Mouse (Mus musculus): ENCODE measurements around the gene Bfsp2.

Bfsp2 gene

GRCm38 (mm10) chr9:103480044-103480576 lies at the start of gene Bfsp2:
Gene Bfsp2 (minus strand): TSS chr9:103480420.
- no peak for DNase-seq (ENCODE audit: low spot score)

GRCm38 (mm10) chr9:103525041-103525537 lies 44.9 kb upstream of the Bfsp2 start:
- DNase-seq (ENCODE audit: low spot score): no peak

DNA sequence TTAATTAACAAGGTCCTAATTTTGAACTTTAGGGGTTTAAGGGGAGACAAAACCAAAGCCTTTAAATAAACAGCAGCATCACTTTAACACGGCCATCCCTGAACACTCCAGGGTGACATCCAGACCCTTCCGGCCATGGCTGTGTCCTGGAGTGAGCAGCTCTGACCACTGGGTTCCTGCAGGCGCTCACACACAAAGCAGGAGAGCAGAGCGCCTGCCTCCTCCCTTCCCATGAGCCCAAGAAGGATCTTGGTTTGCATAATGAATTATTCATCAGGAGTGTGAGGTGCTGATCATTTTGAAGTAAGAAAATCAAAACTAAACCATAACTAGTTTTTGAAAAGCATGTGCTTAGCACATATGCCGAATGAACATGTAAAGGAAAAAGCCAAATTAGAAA lies 44.4 kb upstream of the Bfsp2 start:
- DNase-seq (ENCODE audit: low spot score): no peak

DNA sequence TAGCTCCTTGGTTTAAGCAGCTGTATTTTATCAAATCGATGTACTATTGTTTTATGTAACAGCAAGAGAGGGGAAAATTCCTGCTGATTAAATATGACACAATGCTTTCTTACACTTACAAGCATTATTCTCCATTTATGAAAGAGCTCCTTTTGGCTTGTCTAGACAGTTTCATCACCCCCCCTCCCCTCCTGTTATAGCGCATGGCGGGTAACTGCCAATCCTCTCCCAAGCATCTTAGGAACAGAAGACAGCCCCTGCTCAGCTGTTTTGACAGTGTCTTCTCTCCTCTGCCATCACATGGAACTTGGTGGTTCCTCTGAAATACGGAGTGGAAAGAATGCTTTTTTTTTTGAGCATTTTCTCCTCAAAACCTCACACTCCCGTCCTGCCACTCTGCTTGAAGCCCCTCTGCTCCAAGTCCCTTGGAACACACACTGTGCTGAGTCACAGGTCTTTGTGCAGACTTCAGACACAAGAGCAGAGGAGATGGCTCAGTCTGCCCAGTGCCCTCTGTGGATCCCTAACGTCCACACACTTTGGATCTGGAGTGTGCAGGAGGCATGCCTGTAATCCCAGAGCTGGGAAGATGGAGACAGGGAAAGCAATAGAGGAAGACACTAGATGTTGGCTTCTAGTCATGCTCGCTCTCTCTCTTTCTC lies 43.7 kb upstream of the Bfsp2 start:
- DNase-seq (ENCODE audit: low spot score): no peak

DNA sequence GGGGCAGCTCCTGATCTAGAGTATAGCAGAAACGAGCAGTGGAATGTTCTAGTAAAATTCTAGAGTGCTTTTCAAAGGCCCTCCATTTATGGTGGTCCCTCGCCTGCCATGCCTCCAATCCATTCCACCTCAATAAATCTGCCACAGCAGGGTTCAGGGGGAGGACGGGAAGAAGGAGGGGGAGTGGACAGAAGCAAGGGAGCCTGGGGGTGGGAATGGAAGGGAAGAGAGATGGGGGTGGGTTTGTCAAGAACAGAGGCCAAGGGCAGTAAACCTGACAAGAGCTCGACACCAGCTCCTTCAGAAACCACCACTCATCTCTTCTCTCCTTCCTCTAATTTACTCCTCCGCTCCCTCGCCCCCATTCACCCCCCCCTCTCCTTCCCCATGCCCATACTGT lies 42.8 kb upstream of the Bfsp2 start:
- no peak for DNase-seq (ENCODE audit: low spot score)

- no peak for DNase-seq (ENCODE audit: low spot score)
Observed at GRCm38 (mm10) chr9:103513884-103514283, 33.7 kb upstream of the Bfsp2 start.

- no peak for DNase-seq (ENCODE audit: low spot score)
Observed at GRCm38 (mm10) chr9:103512257-103512656, 32.0 kb upstream of the Bfsp2 start.

- no peak for DNase-seq (ENCODE audit: low spot score)
Observed at GRCm38 (mm10) chr9:103506968-103507584, 26.9 kb upstream of the Bfsp2 start.

- no peak for DNase-seq (ENCODE audit: low spot score)
Observed at GRCm38 (mm10) chr9:103505067-103505466, 24.8 kb upstream of the Bfsp2 start.

- no peak for DNase-seq (ENCODE audit: low spot score)
Observed at GRCm38 (mm10) chr9:103504646-103505045, 24.4 kb upstream of the Bfsp2 start.

GRCm38 (mm10) chr9:103503586-103504298 lies 23.5 kb upstream of the Bfsp2 start:
- DNase-seq (ENCODE audit: low spot score): no peak

DNA sequence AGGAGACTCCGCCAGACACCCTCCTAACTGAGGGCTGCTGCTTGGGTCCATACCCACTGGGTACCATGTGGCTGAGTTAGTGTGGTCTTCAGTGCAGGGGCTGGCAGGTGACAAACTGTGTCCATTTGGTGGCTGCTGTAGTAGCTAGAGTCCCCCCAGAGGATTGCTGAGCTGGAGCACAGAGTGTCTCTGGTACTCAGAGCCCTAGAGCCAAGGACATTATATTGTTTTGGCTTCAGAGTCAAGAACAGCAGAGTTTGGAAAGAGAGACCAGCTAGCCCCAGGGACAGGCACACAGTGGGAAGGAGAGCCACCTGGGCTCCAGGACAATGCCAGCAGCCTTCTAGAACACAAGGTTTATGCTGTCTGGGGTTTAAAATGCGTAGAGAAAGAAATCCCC lies 22.4 kb upstream of the Bfsp2 start:
- DNase-seq (ENCODE audit: low spot score): no peak

GRCm38 (mm10) chr9:103501861-103502364 lies 21.7 kb upstream of the Bfsp2 start:
- no peak for DNase-seq (ENCODE audit: low spot score)

- DNase-seq (ENCODE audit: low spot score): no peak
Observed at GRCm38 (mm10) chr9:103499366-103499765, 19.1 kb upstream of the Bfsp2 start.

DNA sequence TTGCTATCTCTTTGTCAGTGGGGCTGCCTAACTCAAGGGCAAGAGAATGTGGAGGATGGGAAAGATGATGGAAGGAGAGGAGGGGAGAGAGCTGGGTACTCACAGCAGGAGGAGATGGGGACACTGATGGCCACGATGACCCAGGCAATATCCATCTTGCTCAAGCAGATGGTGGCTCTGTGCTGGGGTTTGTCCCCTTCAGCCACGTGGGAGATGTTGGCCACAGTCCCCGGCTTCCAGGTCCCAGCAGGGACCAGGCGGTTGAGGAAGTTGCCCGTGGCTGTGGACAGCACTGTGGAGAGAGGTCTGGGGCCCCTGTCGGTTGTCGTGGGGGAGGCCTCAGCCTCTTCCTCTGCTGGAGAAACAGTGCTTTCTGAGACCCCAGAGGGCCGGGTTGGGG lies 18.5 kb upstream of the Bfsp2 start:
- no peak for DNase-seq (ENCODE audit: low spot score)

DNA sequence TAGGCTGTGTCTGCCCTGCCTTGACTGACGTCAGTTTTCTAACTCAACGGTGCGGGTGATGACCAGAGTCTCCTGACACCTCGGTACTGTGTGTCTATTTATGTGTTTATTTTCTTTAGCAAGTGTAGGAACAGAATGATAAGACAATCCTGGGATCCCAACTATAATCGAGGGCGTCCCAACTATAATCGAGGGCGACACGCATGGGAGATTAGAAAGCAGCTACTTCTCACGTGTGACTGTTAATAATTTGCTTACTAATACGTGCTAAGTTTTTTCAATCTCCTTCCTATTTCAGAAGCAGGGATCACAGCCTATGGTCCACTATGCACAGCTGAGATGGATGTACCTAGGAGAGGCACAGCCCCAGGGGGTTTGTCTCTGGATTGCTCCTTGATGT lies 15.2 kb upstream of the Bfsp2 start:
- DNase-seq (ENCODE audit: low spot score): no peak

DNA sequence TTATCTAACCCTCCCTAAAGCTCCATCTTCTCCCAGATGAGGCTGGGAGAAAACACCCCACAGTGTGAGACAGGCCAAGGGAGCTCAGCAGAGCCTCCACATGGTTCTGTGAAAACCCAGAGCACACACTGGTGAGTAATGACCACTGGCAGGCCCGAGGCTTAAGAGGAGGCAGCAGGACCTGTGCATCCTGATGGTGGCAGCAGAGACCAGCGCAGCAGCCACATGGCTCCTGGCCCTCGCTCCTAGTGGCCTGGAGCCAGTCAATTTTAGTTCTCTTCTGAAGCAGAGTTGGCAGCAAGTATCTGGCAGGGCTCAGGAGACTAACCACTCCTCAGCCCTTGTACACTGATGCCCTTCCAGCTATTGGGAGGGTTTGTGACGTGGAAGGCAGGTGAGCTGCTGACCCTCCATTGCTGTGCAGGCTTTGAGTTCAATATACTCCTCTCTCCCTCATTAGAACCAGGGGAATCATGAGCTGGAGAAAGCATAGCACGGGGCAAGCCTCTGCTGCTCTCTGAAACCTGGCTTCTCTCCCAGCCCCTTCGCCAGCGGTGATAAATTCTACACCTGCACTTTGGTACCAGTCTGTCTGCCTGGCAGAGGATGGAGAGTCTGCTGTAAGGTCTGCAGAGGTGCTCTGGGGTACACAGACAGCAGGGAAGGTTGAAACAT lies 14.3 kb upstream of the Bfsp2 start:
- peak; percentile 33 for DNase-seq (ENCODE audit: low spot score)

GRCm38 (mm10) chr9:103491985-103492384 lies 11.8 kb upstream of the Bfsp2 start:
- no peak for DNase-seq (ENCODE audit: low spot score)

DNA sequence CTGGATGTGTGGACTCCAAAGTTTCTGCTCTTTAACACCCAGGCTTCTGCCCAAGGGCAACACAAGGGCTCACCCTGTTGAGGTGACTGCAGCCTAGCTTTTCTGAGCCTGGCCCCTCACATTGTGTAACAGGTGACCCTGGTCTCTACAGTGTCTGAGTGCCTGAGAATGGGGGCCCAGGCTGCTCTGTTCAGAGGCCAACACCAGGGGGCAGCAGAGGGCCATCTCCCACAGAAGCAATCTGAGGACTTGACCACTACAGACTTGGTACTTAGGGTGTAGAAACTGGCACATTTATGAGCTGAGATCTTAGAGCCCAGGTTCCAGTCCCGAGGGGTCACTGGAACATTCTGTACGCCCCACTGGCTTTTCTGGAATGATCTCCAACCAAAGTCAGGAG lies 10.2 kb upstream of the Bfsp2 start:
- DNase-seq (ENCODE audit: low spot score): peak; percentile 31

DNA sequence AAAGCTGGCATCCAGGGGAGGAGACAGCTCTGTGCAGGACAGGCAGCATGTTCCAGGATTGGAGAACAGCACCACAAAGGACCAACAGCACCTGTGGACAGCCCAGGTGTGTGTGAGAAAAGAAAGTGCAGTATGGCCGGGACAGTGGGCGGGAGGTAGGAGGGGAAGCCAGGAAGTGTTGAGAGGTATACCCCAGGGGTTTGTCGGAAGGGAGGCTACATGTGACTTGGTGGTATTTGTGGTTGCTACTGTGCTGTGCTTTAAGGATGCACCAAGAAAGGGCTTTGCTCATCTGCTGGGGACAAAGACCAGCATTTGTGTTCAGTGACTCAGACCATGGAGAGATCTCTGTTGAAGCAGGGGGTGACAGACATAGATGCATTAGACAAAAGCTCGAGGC lies 9.7 kb upstream of the Bfsp2 start:
- DNase-seq (ENCODE audit: low spot score): no peak

DNA sequence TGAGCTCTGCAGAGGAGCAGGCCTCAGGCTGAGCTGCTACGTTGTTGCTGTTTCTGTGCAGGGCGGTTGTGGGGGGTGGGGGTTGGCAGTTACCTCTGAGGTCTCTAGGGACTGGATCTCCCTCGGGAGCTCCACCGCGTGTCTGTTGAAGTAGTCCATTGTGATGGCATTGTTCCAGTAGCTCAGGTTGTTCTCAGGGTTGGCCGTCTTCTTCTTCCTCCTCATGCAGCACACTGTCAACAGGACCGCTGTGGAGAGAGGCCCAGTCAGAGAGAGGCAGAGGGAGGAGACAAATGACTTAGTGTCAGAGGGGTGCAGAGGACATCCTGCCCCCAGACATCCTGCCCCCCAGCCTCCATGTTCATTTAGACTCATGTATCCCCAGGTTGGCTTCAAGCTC lies 8.9 kb upstream of the Bfsp2 start:
- no peak for DNase-seq (ENCODE audit: low spot score)

DNA sequence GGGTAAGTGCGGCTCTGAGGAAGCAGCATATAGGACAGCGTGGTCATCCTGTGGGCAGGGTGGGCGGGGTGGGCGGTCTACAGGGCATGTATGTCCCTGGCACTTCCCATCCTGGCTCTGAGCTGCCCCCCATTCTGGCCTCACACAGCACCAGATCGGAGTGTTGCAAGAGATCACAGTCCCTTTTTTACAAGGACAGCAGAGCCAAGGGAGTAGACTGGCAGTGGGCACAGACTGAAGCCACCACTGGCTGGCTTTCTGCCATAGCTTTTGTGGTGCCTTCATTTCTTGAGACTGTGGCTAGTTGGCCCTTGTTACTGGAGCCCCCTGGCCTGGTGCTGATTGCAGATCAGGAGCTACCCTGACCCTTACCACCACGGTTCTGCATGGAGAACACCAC lies 6.0 kb upstream of the Bfsp2 start:
- DNase-seq (ENCODE audit: low spot score): no peak
